Mouse (Mus musculus): ENCODE results near the gene Atp1b3. TPM values are rescaled to one million over a fixed set of nuclear protein-coding genes. Genes with fewer than 3 reads are reported as not detected.
A peak's percentile ranks its signal among the peaks of the same experiment; 100 is the strongest.
"Not testable (repeated sequence)": the region's sequence is repeated elsewhere in the genome, so short reads cannot be mapped to it uniquely, and the experiment has no call there.

Gene Atp1b3
- polyA plus RNA-seq (2015; fragmentation: Nextera tagmentation; extraction: Ambion mirVana), result 135 and 138 TPM in 2 replicates

DNA sequence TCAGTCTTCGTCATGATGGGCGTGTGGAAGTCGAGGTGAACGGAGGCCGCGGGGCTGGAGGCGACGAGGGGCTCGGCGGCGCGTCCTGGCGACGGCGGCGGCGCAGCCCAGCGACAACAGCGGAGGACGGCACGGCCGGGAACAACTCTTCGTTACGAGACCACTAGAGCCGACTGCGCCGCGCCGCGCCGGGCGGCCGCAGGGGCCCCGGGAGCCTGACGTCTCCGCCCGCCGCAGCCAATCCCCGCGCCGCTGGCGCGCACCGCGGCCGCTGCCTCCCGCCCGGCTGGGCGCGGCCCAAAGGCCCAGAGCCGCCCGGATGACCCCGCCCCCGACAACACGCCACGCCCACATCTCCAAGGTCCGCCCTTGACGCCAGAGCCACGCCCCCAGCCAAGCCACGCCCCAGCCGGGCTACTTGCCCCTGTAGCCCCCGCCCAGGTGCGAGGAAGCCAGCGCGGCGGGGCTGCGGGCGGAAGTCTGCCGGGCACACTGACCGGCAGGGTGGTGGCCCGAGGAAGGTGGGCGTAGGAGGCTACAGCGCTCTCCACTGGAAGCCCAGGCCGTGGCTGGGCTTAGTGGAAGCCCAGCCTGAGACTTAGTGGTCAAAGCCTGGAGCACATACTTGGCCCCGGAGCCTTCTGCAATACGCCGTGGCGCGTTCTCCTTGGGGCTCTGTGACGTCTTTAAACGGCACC lies at the start of gene Atp1b3:
Gene Atp1b3 (minus strand): TSS at position 302 of the 698 bp plus-strand sequence.
- no peaks in the 10 kb centered on the region for H3K36me3 ChIP-seq
- H3K27me3 ChIP-seq, result no peaks in the 10 kb centered on the region
- peak; percentile 99 for ATAC-seq (ENCODE audit: insufficient number of reproducible peaks, insufficient read depth, low FRiP score, low TSS enrichment, low read depth)
- H3K9ac ChIP-seq, result peak within 1 kb of the TSS; percentile 94
- under 1% methylated on average over 70 of the region's 81 CpGs for WGBS
- H3K27ac ChIP-seq, result peak within 1 kb of the TSS; percentile 94
- H3K4me1 ChIP-seq, result peaks cover 25% of the 10 kb centered on the region
- no peaks in the 10 kb centered on the region for H3K9me3 ChIP-seq
- H3K4me2 ChIP-seq, result peak within 1 kb of the TSS; percentile 78
- peak within 1 kb of the TSS; percentile 89 for H3K4me3 ChIP-seq

DNA sequence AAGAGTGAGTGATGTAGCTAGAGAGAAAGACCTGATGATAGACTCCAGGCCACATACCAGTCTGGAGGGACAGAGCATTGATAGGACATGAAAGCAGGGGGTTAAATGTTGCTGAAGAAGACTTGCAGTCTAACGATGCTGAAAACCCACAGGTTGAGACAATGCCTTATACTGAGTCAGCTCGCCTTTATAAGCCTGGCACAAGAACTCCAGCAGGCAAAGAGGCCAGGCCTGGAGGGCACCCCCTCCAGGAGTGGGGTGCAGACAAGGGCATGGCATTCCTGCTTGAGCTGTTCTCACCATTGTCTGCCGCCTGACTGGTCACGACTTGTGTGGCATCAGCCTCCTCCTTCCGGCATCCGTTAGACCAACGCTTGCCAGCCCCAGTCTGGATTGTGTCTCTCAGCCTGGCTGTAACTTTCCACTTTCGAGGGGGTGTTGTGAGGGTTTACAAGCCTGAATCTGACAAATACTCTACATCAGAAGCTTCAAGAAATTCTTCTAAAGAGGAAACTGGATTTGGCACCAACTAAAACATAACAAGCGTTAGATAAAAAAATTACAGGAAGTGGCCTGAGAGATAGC lies 48.7 kb upstream of the Atp1b3 start:
- H3K9me3 ChIP-seq, result no peaks in the 10 kb centered on the region
- no peak overlapping the region for H3K4me3 ChIP-seq
- no peak overlapping the region for H3K9ac ChIP-seq
- no peak overlapping the region for H3K4me2 ChIP-seq
- no peak for ATAC-seq (ENCODE audit: insufficient number of reproducible peaks, insufficient read depth, low FRiP score, low TSS enrichment, low read depth)
- WGBS, result 75% methylated on average over 9 of the region's 9 CpGs
- H3K27me3 ChIP-seq, result no peaks in the 10 kb centered on the region
- no peak overlapping the region; the same call in 1 of the 2 replicates for H3K27ac ChIP-seq
- peaks cover 10% of the 10 kb centered on the region for H3K4me1 ChIP-seq
- H3K36me3 ChIP-seq, result no peaks in the 10 kb centered on the region

DNA sequence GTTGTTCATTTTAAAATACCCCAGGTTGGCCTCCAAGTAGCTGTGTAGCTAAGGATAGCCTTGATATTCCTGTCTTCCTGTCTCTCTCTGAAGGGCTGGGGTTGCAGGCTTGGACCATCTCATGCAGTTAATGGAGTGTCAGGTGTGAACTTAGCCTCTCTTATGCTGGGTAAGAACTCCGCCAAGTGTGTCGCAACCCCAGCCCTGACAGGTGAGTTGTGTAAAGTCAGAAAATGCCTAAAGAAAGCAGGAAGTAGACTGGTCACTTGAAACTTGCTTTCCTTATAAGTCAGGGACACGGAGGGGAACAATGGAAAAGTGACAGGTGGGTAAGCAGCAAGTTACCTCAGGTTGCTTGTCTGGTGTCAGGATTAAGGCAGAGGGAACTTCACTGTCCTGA lies 40.1 kb upstream of the Atp1b3 start:
- WGBS, result 76% methylated on average over 3 of the region's 3 CpGs
- Histone ChIP-seq H3K9ac (no peak overlapping the region), H3K4me2 (no peak overlapping the region), H3K27ac (no peak overlapping the region), H3K27me3 (no peaks in the 10 kb centered on the region; the same call in 1 of the 2 replicates), H3K4me3 (no peak overlapping the region), H3K36me3 (no peaks in the 10 kb centered on the region), H3K4me1 (peaks cover 7% of the 10 kb centered on the region; the same call in 1 of the 2 replicates), H3K9me3 (no peaks in the 10 kb centered on the region)
- no peak for ATAC-seq (ENCODE audit: insufficient number of reproducible peaks, insufficient read depth, low FRiP score, low TSS enrichment, low read depth)

DNA sequence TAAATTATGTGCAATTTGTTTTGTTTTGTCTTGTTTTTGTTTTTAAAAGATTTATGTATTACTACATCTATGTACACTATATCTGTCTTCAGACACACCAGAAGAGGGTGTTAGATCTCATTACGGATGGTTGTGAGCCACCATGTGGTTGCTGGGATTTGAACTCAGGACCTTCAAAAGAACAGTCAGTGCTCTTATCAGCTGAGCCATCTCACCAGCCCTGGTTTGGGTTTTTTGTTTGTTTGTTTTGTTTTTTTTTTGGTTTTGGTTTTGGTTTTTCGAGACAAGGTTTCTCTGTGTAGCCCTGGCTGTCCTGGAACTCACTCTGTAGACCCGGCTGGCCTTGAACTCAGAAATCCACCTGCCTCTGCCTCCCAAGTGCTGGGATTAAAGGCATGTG lies 35.7 kb upstream of the Atp1b3 start:
- not testable (repeated sequence) for H3K9ac ChIP-seq; H3K36me3 ChIP-seq; H3K4me3 ChIP-seq; ATAC-seq (ENCODE audit: insufficient number of reproducible peaks, insufficient read depth, low FRiP score, low TSS enrichment, low read depth); H3K9me3 ChIP-seq; H3K4me2 ChIP-seq; H3K27me3 ChIP-seq; H3K27ac ChIP-seq
- H3K4me1 ChIP-seq, result peaks cover 22% of the 10 kb centered on the region
- 95% methylated on average over 3 of the region's 3 CpGs for WGBS

GRCm38 (mm10) chr9:96399425-96399878 lies 35.2 kb upstream of the Atp1b3 start:
- H3K4me2 ChIP-seq, result no peak overlapping the region
- no peak overlapping the region for H3K9ac ChIP-seq
- H3K4me1 ChIP-seq, result peaks cover 22% of the 10 kb centered on the region
- ATAC-seq (ENCODE audit: insufficient number of reproducible peaks, insufficient read depth, low FRiP score, low TSS enrichment, low read depth), result no peak
- WGBS, result 53% methylated on average over 6 of the region's 6 CpGs
- no peak overlapping the region; the same call in 1 of the 2 replicates for H3K27ac ChIP-seq
- H3K27me3 ChIP-seq, result peaks cover 2% of the 10 kb centered on the region; the same call in 1 of the 2 replicates
- no peak overlapping the region for H3K4me3 ChIP-seq
- H3K9me3 ChIP-seq, result no peaks in the 10 kb centered on the region
- no peaks in the 10 kb centered on the region for H3K36me3 ChIP-seq

GRCm38 (mm10) chr9:96398614-96399013 lies 34.4 kb upstream of the Atp1b3 start:
- peaks cover 2% of the 10 kb centered on the region; the same call in 1 of the 2 replicates for H3K27me3 ChIP-seq
- H3K27ac ChIP-seq, result no peak overlapping the region
- H3K9ac ChIP-seq, result no peak overlapping the region
- no peaks in the 10 kb centered on the region for H3K36me3 ChIP-seq
- H3K4me2 ChIP-seq, result 0 out of 2 replicates have a peak overlapping the region, but pooled peaks have one; percentile 2
- H3K9me3 ChIP-seq, result no peaks in the 10 kb centered on the region
- 28% methylated on average over 4 of the region's 4 CpGs for WGBS
- H3K4me1 ChIP-seq, result peaks cover 17% of the 10 kb centered on the region
- no peak overlapping the region for H3K4me3 ChIP-seq
- no peak for ATAC-seq (ENCODE audit: insufficient number of reproducible peaks, insufficient read depth, low FRiP score, low TSS enrichment, low read depth)

GRCm38 (mm10) chr9:96398165-96398564 lies 33.9 kb upstream of the Atp1b3 start:
- Histone ChIP-seq H3K4me1 (peaks cover 15% of the 10 kb centered on the region), H3K4me2 (0 out of 2 replicates have a peak overlapping the region, but pooled peaks have one; percentile 2), H3K4me3 (no peak overlapping the region), H3K9me3 (no peaks in the 10 kb centered on the region), H3K27ac (no peak overlapping the region), H3K9ac (no peak overlapping the region), H3K27me3 (peaks cover 2% of the 10 kb centered on the region; the same call in 1 of the 2 replicates), H3K36me3 (no peaks in the 10 kb centered on the region)
- 0 out of 2 replicates have a peak, but pooled peaks have one; percentile 64 for ATAC-seq (ENCODE audit: insufficient number of reproducible peaks, insufficient read depth, low FRiP score, low TSS enrichment, low read depth)
- 37% methylated on average over 8 of the region's 8 CpGs for WGBS

GRCm38 (mm10) chr9:96394910-96395690 lies 30.9 kb upstream of the Atp1b3 start:
- WGBS, result 74% methylated on average over 16 of the region's 16 CpGs
- H3K4me1 ChIP-seq, result peaks cover 15% of the 10 kb centered on the region
- no peaks in the 10 kb centered on the region for H3K36me3 ChIP-seq
- no peak overlapping the region for H3K27ac ChIP-seq
- H3K9me3 ChIP-seq, result no peaks in the 10 kb centered on the region
- ATAC-seq (ENCODE audit: insufficient number of reproducible peaks, insufficient read depth, low FRiP score, low TSS enrichment, low read depth), result no peak
- no peak overlapping the region for H3K9ac ChIP-seq
- no peak overlapping the region for H3K4me3 ChIP-seq
- no peak overlapping the region for H3K4me2 ChIP-seq
- H3K27me3 ChIP-seq, result peaks cover 2% of the 10 kb centered on the region; the same call in 1 of the 2 replicates

GRCm38 (mm10) chr9:96393731-96394235 lies 29.5 kb upstream of the Atp1b3 start:
- Histone ChIP-seq H3K9ac (no peak overlapping the region), H3K27ac (no peak overlapping the region), H3K4me3 (no peak overlapping the region), H3K9me3 (no peaks in the 10 kb centered on the region), H3K27me3 (no peaks in the 10 kb centered on the region), H3K4me1 (peaks cover 10% of the 10 kb centered on the region), H3K36me3 (no peaks in the 10 kb centered on the region), H3K4me2 (no peak overlapping the region)
- 81% methylated on average over 2 of the region's 2 CpGs for WGBS
- ATAC-seq (ENCODE audit: insufficient number of reproducible peaks, insufficient read depth, low FRiP score, low TSS enrichment, low read depth), result no peak

DNA sequence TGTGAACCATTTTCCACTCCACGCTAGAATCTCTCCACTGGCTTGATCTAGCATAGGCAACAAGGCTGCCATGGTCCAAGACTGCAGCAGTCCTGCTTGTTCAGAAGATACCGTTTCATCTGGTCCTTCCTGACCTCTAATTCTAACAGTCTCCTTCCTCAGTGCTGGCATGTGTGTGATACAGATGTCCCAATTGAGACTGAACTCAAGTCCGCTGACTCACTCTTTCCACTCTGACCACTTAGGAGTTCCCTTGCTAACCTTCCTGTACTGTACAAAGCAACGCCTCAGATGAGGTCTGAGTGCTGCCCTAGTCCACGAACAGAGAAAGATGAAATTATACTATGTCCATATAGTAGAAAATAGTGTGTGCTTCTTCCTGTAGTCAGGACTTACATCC lies 28.9 kb upstream of the Atp1b3 start:
- Histone ChIP-seq H3K9me3 (no peaks in the 10 kb centered on the region), H3K4me3 (no peak overlapping the region), H3K9ac (no peak overlapping the region), H3K36me3 (no peaks in the 10 kb centered on the region), H3K4me2 (no peak overlapping the region), H3K4me1 (peaks cover 3% of the 10 kb centered on the region; the same call in 1 of the 2 replicates), H3K27ac (no peak overlapping the region), H3K27me3 (no peaks in the 10 kb centered on the region)
- no peak for ATAC-seq (ENCODE audit: insufficient number of reproducible peaks, insufficient read depth, low FRiP score, low TSS enrichment, low read depth)
- WGBS, result 88% methylated on average over 5 of the region's 5 CpGs

- Histone ChIP-seq H3K36me3 (no peaks in the 10 kb centered on the region), H3K27me3 (no peaks in the 10 kb centered on the region), H3K27ac (no peak overlapping the region), H3K4me1 (no peaks in the 10 kb centered on the region; the same call in 1 of the 2 replicates), H3K9ac (no peak overlapping the region), H3K4me2 (no peak overlapping the region), H3K9me3 (no peaks in the 10 kb centered on the region), H3K4me3 (no peak overlapping the region)
- 80% methylated on average over 1 of the region's 1 CpGs for WGBS
- ATAC-seq (ENCODE audit: insufficient number of reproducible peaks, insufficient read depth, low FRiP score, low TSS enrichment, low read depth), result no peak
Measured at GRCm38 (mm10) chr9:96391921-96392320, 27.7 kb upstream of the Atp1b3 start.
